Mouse (Mus musculus) cerebellum, postnatal 25 days (tissue): ENCODE data around the gene Dlgap4.
"Not testable (repeated sequence)": the region's sequence is repeated elsewhere in the genome, so short reads cannot be mapped to it uniquely, and the experiment has no call there.

Experiments
- DNase-seq, 2 experiments: peaks; one replicate each; pipeline ENCODE4 v3.0.0; 2021; ENCODE audit warnings: mixed read lengths in 2 of 2

Dlgap4 gene

GRCm38 (mm10) chr2:156779036-156779435, 165.5 kb downstream of the Dlgap4 start:
- DNase-seq, result no peak

GRCm38 (mm10) chr2:156779488-156779887, 166.0 kb downstream of the Dlgap4 start:
- no peak for DNase-seq

GRCm38 (mm10) chr2:156780129-156780528, 166.6 kb downstream of the Dlgap4 start:
- no peak for DNase-seq

GRCm38 (mm10) chr2:156780752-156781151, 167.2 kb downstream of the Dlgap4 start:
- no peak for DNase-seq

- DNase-seq, result no peak
Observed at GRCm38 (mm10) chr2:156781281-156781680, 167.8 kb downstream of the Dlgap4 start.

- DNase-seq, result no peak
Observed at GRCm38 (mm10) chr2:156781836-156782480, 168.5 kb downstream of the Dlgap4 start.

- DNase-seq, result no peak
Observed at GRCm38 (mm10) chr2:156782481-156783348, 169.2 kb downstream of the Dlgap4 start.

- DNase-seq, result no peak
Observed at GRCm38 (mm10) chr2:156783349-156783728, 169.8 kb downstream of the Dlgap4 start.

GRCm38 (mm10) chr2:156784016-156784585, 170.6 kb downstream of the Dlgap4 start:
- DNase-seq, result no peak

GRCm38 (mm10) chr2:156784891-156785290, 171.4 kb downstream of the Dlgap4 start:
- DNase-seq, result no peak

GRCm38 (mm10) chr2:156786369-156786768, 172.9 kb downstream of the Dlgap4 start:
- not testable (repeated sequence) for DNase-seq

- no peak for DNase-seq
Observed at GRCm38 (mm10) chr2:156787090-156787775, 173.7 kb downstream of the Dlgap4 start.

GRCm38 (mm10) chr2:156787776-156788105, 174.2 kb downstream of the Dlgap4 start:
- DNase-seq, result peak in 1 of 2 experiments; percentile 47

- no peak for DNase-seq
Observed at GRCm38 (mm10) chr2:156788836-156789235, 175.3 kb downstream of the Dlgap4 start.

GRCm38 (mm10) chr2:156798516-156798915, 185.0 kb downstream of the Dlgap4 start:
- no peak for DNase-seq

- DNase-seq, result peak; percentile 20 to 22
Observed at GRCm38 (mm10) chr2:156801045-156801444, 187.5 kb downstream of the Dlgap4 start.

GRCm38 (mm10) chr2:156802116-156802515, 188.6 kb downstream of the Dlgap4 start:
- not testable (repeated sequence) for DNase-seq

- DNase-seq, result no peak
Observed at GRCm38 (mm10) chr2:156803698-156804372, 190.3 kb downstream of the Dlgap4 start.

GRCm38 (mm10) chr2:156804589-156804988, 191.1 kb downstream of the Dlgap4 start:
- no peak for DNase-seq

- DNase-seq, result no peak
Observed at GRCm38 (mm10) chr2:156806886-156807285, 193.4 kb downstream of the Dlgap4 start.

- DNase-seq, result peak; percentile 61 to 75
Observed at GRCm38 (mm10) chr2:156809579-156809978, 196.1 kb downstream of the Dlgap4 start.

- no peak for DNase-seq
Observed at GRCm38 (mm10) chr2:156810716-156811115, 197.2 kb downstream of the Dlgap4 start.

- no peak for DNase-seq
Observed at GRCm38 (mm10) chr2:156811556-156811955, 198.1 kb downstream of the Dlgap4 start.
